Mouse (Mus musculus): Measurements from ENCODE around the gene Crybb2. TPM values are rescaled to one million over a fixed set of nuclear protein-coding genes. Genes with fewer than 3 reads are reported as not detected.
A peak's percentile ranks its signal among the peaks of the same experiment; 100 is the strongest.

The Crybb2 gene
- polyA plus RNA-seq, 1 experiment: 0.18 TPM

- Histone ChIP-seq H3K27ac (ENCODE audit: insufficient read depth, low read depth, low read length) (no peak overlapping the region), H3K27me3 (ENCODE audit: control insufficient read depth, insufficient read depth, low read length) (no peaks in the 10 kb centered on the region), H3K4me3 (ENCODE audit: low read depth, low read length) (no peak overlapping the region), H3K36me3 (ENCODE audit: control insufficient read depth, insufficient read depth, low read length) (peaks cover 10% of the 10 kb centered on the region), H3K4me1 (ENCODE audit: control insufficient read depth, insufficient read depth, insufficient read length, low read length) (peaks cover 2% of the 10 kb centered on the region; the same call in 1 of the 2 replicates)
- TF ChIP-seq CTCF (IDR thresholded peaks at IDR 0.05; ENCODE audit: extremely low read depth, insufficient read length, insufficient replicate concordance, low read depth, low read length) (no peak), POLR2A (IDR thresholded peaks at IDR 0.05; ENCODE audit: low read depth, low read length) (no peak)
- WGBS: 79% methylated on average over 9 of the region's 9 CpGs
These were observed 35.1 kb upstream of the Crybb2 start for GRCm38 (mm10) chr5:113105035-113105434.

GRCm38 (mm10) chr5:113102455-113102854, 32.5 kb upstream of the Crybb2 start:
- Histone ChIP-seq H3K27me3 (ENCODE audit: control insufficient read depth, insufficient read depth, low read length) (no peaks in the 10 kb centered on the region), H3K4me1 (ENCODE audit: control insufficient read depth, insufficient read depth, insufficient read length, low read length) (peaks cover 2% of the 10 kb centered on the region; the same call in 1 of the 2 replicates), H3K27ac (ENCODE audit: insufficient read depth, low read depth, low read length) (no peak overlapping the region), H3K36me3 (ENCODE audit: control insufficient read depth, insufficient read depth, low read length) (peaks cover 30% of the 10 kb centered on the region), H3K4me3 (ENCODE audit: low read depth, low read length) (no peak overlapping the region)
- WGBS: 82% methylated on average over 7 of the region's 7 CpGs
- no peak for TF ChIP-seq CTCF (IDR thresholded peaks at IDR 0.05; ENCODE audit: extremely low read depth, insufficient read length, insufficient replicate concordance, low read depth, low read length)
- TF ChIP-seq POLR2A (IDR thresholded peaks at IDR 0.05; ENCODE audit: low read depth, low read length): no peak

- no peak for TF ChIP-seq CTCF (IDR thresholded peaks at IDR 0.05; ENCODE audit: extremely low read depth, insufficient read length, insufficient replicate concordance, low read depth, low read length)
- TF ChIP-seq POLR2A (IDR thresholded peaks at IDR 0.05; ENCODE audit: low read depth, low read length): no peak
- Histone ChIP-seq H3K4me1 (ENCODE audit: control insufficient read depth, insufficient read depth, insufficient read length, low read length) (peaks cover 2% of the 10 kb centered on the region; the same call in 1 of the 2 replicates), H3K27me3 (ENCODE audit: control insufficient read depth, insufficient read depth, low read length) (no peaks in the 10 kb centered on the region), H3K36me3 (ENCODE audit: control insufficient read depth, insufficient read depth, low read length) (peaks cover 40% of the 10 kb centered on the region), H3K27ac (ENCODE audit: insufficient read depth, low read depth, low read length) (no peak overlapping the region), H3K4me3 (ENCODE audit: low read depth, low read length) (no peak overlapping the region)
- 83% methylated on average over 10 of the region's 10 CpGs for WGBS
These were observed 31.5 kb upstream of the Crybb2 start for GRCm38 (mm10) chr5:113101457-113101856.

GRCm38 (mm10) chr5:113100422-113100821, 30.5 kb upstream of the Crybb2 start:
- 81% methylated on average over 11 of the region's 11 CpGs for WGBS
- no peaks in the 10 kb centered on the region; the same call in 1 of the 2 replicates for H3K4me1 ChIP-seq (ENCODE audit: control insufficient read depth, insufficient read depth, insufficient read length, low read length)
- no peaks in the 10 kb centered on the region for H3K27me3 ChIP-seq (ENCODE audit: control insufficient read depth, insufficient read depth, low read length)
- H3K4me3 ChIP-seq (ENCODE audit: low read depth, low read length): no peak overlapping the region
- no peak for TF ChIP-seq POLR2A (IDR thresholded peaks at IDR 0.05; ENCODE audit: low read depth, low read length)
- no peak overlapping the region for H3K27ac ChIP-seq (ENCODE audit: insufficient read depth, low read depth, low read length)
- peaks cover 48% of the 10 kb centered on the region for H3K36me3 ChIP-seq (ENCODE audit: control insufficient read depth, insufficient read depth, low read length)

- WGBS: 24% methylated on average over 1 of the region's 1 CpGs
- peaks cover 53% of the 10 kb centered on the region for H3K36me3 ChIP-seq (ENCODE audit: control insufficient read depth, insufficient read depth, low read length)
- peak; percentile 100 for TF ChIP-seq CTCF (IDR thresholded peaks at IDR 0.05; ENCODE audit: extremely low read depth, insufficient read length, insufficient replicate concordance, low read depth, low read length)
- no peak for TF ChIP-seq POLR2A (IDR thresholded peaks at IDR 0.05; ENCODE audit: low read depth, low read length)
- no peaks in the 10 kb centered on the region for H3K27me3 ChIP-seq (ENCODE audit: control insufficient read depth, insufficient read depth, low read length)
- H3K4me3 ChIP-seq (ENCODE audit: low read depth, low read length): no peak overlapping the region
- H3K4me1 ChIP-seq (ENCODE audit: control insufficient read depth, insufficient read depth, insufficient read length, low read length): no peaks in the 10 kb centered on the region
- H3K27ac ChIP-seq (ENCODE audit: insufficient read depth, low read depth, low read length): no peak overlapping the region
These were observed 29.6 kb upstream of the Crybb2 start for GRCm38 (mm10) chr5:113099546-113099945.

- H3K4me1 ChIP-seq (ENCODE audit: control insufficient read depth, insufficient read depth, insufficient read length, low read length): no peaks in the 10 kb centered on the region
- peaks cover 69% of the 10 kb centered on the region for H3K36me3 ChIP-seq (ENCODE audit: control insufficient read depth, insufficient read depth, low read length)
- no peak overlapping the region for H3K4me3 ChIP-seq (ENCODE audit: low read depth, low read length)
- no peak for TF ChIP-seq POLR2A (IDR thresholded peaks at IDR 0.05; ENCODE audit: low read depth, low read length)
- TF ChIP-seq CTCF (IDR thresholded peaks at IDR 0.05; ENCODE audit: extremely low read depth, insufficient read length, insufficient replicate concordance, low read depth, low read length): no peak
- H3K27ac ChIP-seq (ENCODE audit: insufficient read depth, low read depth, low read length): no peak overlapping the region
- H3K27me3 ChIP-seq (ENCODE audit: control insufficient read depth, insufficient read depth, low read length): no peaks in the 10 kb centered on the region
- 95% methylated on average over 17 of the region's 17 CpGs for WGBS
These were observed 27.6 kb upstream of the Crybb2 start for GRCm38 (mm10) chr5:113097551-113097950.

GRCm38 (mm10) chr5:113095456-113095855, 25.5 kb upstream of the Crybb2 start:
- Histone ChIP-seq H3K4me1 (ENCODE audit: control insufficient read depth, insufficient read depth, insufficient read length, low read length) (no peaks in the 10 kb centered on the region), H3K36me3 (ENCODE audit: control insufficient read depth, insufficient read depth, low read length) (peaks cover 87% of the 10 kb centered on the region), H3K4me3 (ENCODE audit: low read depth, low read length) (no peak overlapping the region), H3K27ac (ENCODE audit: insufficient read depth, low read depth, low read length) (no peak overlapping the region), H3K27me3 (ENCODE audit: control insufficient read depth, insufficient read depth, low read length) (no peaks in the 10 kb centered on the region)
- 92% methylated on average over 18 of the region's 18 CpGs for WGBS
- no peak for TF ChIP-seq CTCF (IDR thresholded peaks at IDR 0.05; ENCODE audit: extremely low read depth, insufficient read length, insufficient replicate concordance, low read depth, low read length)
- no peak for TF ChIP-seq POLR2A (IDR thresholded peaks at IDR 0.05; ENCODE audit: low read depth, low read length)

- 77% methylated on average over 7 of the region's 7 CpGs for WGBS
- Histone ChIP-seq H3K4me1 (ENCODE audit: control insufficient read depth, insufficient read depth, insufficient read length, low read length) (no peaks in the 10 kb centered on the region), H3K27me3 (ENCODE audit: control insufficient read depth, insufficient read depth, low read length) (no peaks in the 10 kb centered on the region), H3K36me3 (ENCODE audit: control insufficient read depth, insufficient read depth, low read length) (peaks cover 86% of the 10 kb centered on the region), H3K4me3 (ENCODE audit: low read depth, low read length) (no peak overlapping the region), H3K27ac (ENCODE audit: insufficient read depth, low read depth, low read length) (no peak overlapping the region)
- TF ChIP-seq POLR2A (IDR thresholded peaks at IDR 0.05; ENCODE audit: low read depth, low read length) (no peak), CTCF (IDR thresholded peaks at IDR 0.05; ENCODE audit: extremely low read depth, insufficient read length, insufficient replicate concordance, low read depth, low read length) (no peak)
These were observed 22.5 kb upstream of the Crybb2 start for GRCm38 (mm10) chr5:113092406-113092805.
